ENCODE assay signal across 18 mouse cellular contexts in the genomic region with DNA sequence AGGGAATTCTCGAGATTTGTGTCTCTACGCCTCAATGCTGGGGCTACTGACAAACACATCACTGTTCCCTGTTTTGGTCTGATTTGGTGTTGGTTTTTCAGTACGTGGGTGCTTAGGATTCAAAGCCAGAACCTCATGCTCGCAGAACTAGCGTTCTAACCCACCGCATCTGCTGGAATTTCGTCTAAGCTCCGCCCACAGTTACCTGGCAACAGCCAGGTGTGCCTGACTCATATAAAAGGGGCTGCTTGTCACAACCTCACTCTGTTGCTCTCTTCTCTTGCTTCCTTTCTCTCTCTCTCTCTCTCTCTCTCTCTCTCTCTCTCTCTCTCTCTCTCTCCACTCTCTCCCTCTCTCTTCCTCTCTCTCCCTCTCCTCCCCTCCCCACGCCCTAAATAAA. TPM values are rescaled to one million over a fixed set of nuclear protein-coding genes. Genes with fewer than 3 reads are reported as not detected.
DNase-seq lines count a peak whose midpoint lies in the region; ATAC-seq lines count a peak whose summit lies in the region.
"Had no signal": no experiment of that assay in that cellular context is flagged by ENCODE, and none has a peak within 500 bp of the region (broad histone marks: within the 10 kb centered on the region; RNA-seq: fewer than 3 reads in every experiment).

No protein-coding gene starts in this region.

- H3K4me1 ChIP-seq in heart, embryonic 12.5 days (replicated peaks): peaks cover 43% of the 10 kb centered on the region
- H3K4me1 ChIP-seq in kidney, embryonic 14.5 days (ENCODE audit: control insufficient read depth, insufficient read depth, low read length): peaks cover 14% of the 10 kb centered on the region; the same call in 1 of the 2 replicates

- H3K27me3 ChIP-seq in heart, embryonic 12.5 days (replicated peaks): no peaks in the 10 kb centered on the region
- peaks cover 18% of the 10 kb centered on the region for H3K27me3 ChIP-seq in kidney, embryonic 14.5 days (ENCODE audit: control insufficient read depth, insufficient read depth, low read length)

- no peaks in the 10 kb centered on the region for H3K36me3 ChIP-seq in heart, embryonic 12.5 days
- H3K36me3 ChIP-seq in kidney, embryonic 14.5 days (ENCODE audit: control insufficient read depth, insufficient read depth, low read length): no peaks in the 10 kb centered on the region
- H3K36me3 ChIP-seq: embryonic facial prominence, embryonic 13.5 days; hindbrain, embryonic 13.5 days had no signal

- peak overlapping the region; percentile 98 for H3K27ac ChIP-seq in heart, embryonic 12.5 days (ENCODE audit: poor library complexity, severe bottlenecking)
- H3K27ac ChIP-seq in kidney, embryonic 14.5 days (ENCODE audit: low read depth, low read length): no peak overlapping the region
- H3K27ac ChIP-seq: embryonic facial prominence, embryonic 13.5 days; hindbrain, embryonic 13.5 days; liver, embryonic 14.5 days had no signal

- 0 out of 2 replicates have a peak overlapping the region, but pooled peaks have one; percentile 57 for H3K4me2 ChIP-seq in heart, embryonic 12.5 days
- no peak overlapping the region for H3K4me2 ChIP-seq in kidney, embryonic 14.5 days (replicated peaks; ENCODE audit: low read depth, low read length)

- intact Hi-C loops in heart, postnatal 36 days (cut with DNase I): loop anchor here (5.0 kb wide), 1 partner anchor 40 kb away; no protein-coding TSS in a partner anchor

- H3K9ac ChIP-seq in heart, embryonic 12.5 days: peak overlapping the region; percentile 55; the same call in 1 of the 2 replicates
- no peak overlapping the region for H3K9ac ChIP-seq in kidney, embryonic 14.5 days (ENCODE audit: low read depth, low read length)
- H3K9ac ChIP-seq: embryonic facial prominence, embryonic 13.5 days; hindbrain, embryonic 13.5 days; liver, embryonic 14.5 days had no signal

- H3K4me3 ChIP-seq in heart, embryonic 12.5 days: no peak overlapping the region
- no peak overlapping the region for H3K4me3 ChIP-seq in kidney, embryonic 14.5 days (ENCODE audit: low read length)
- H3K4me3 ChIP-seq: embryonic facial prominence, embryonic 13.5 days; megakaryocyte, embryonic 14.5 days had no signal

- peaks cover 8% of the 10 kb centered on the region; the same call in 1 of the 2 replicates for H3K9me3 ChIP-seq in heart, embryonic 12.5 days (replicated peaks)
- H3K9me3 ChIP-seq in kidney, embryonic 14.5 days (ENCODE audit: control insufficient read depth, low read length): peaks cover 4% of the 10 kb centered on the region; the same call in 1 of the 2 replicates
- H3K9me3 ChIP-seq: hindbrain, embryonic 13.5 days had no signal

- ATAC-seq in heart, embryonic 12.5 days (ENCODE audit: insufficient number of reproducible peaks, low FRiP score): no peak
- ATAC-seq in kidney, embryonic 14.5 days (ENCODE audit: low FRiP score, low TSS enrichment): no peak
- ATAC-seq: midbrain, embryonic 16.5 days had no signal

- DNase-seq in heart, postnatal 36 days: no peak
- DNase-seq in kidney, adult 18-20 months: peak; percentile 26
- DNase-seq in R1 (ENCODE audit: low read depth, low spot score): peak; percentile 76
- DNase-seq in kidney, postnatal 4 days: peak; percentile 40 to 54
- no peak for DNase-seq in spleen, postnatal 4 days (ENCODE audit: low spot score in 2 of 2)
- no peak for DNase-seq in liver
- DNase-seq: adrenal gland, adult 2 months; B cell, adult 2 months; cerebellum, adult 11 months; gastrocnemius, postnatal 14 days; right cerebral cortex, postnatal 14 days had no signal

- WGBS in heart, embryonic 12.5 days: 38% methylated on average over 9 of the region's 9 CpGs
- 22% methylated on average over 9 of the region's 9 CpGs for WGBS in kidney, embryonic 14.5 days

RNA-seq across cellular contexts. Expression of a gene that starts 24.6 kb away (rescaled TPM):
- 46.6 and 47.2 TPM in 2 replicates for polyA plus RNA-seq in heart, embryonic 12.5 days (2016; fragmentation: Nextera tagmentation; extraction: Ambion mirVana)
- 10 to 100 TPM; 16.0 to 16.6 TPM for total RNA-seq in heart, postnatal 36 days (2021)
- 55.7 and 63.5 TPM in 2 replicates for polyA plus RNA-seq in kidney, embryonic 14.5 days (2014; fragmentation: Nextera tagmentation; extraction: Ambion mirVana)

RNA-seq across cellular contexts. Expression of a gene that starts 25.3 kb away (rescaled TPM):
- polyA plus RNA-seq in heart, embryonic 12.5 days (2016; fragmentation: Nextera tagmentation; extraction: Ambion mirVana): 7.3 and 7.5 TPM in 2 replicates
- total RNA-seq in heart, postnatal 36 days (2021): 10 to 100 TPM; 13.8 to 18.6 TPM
- polyA plus RNA-seq in kidney, embryonic 14.5 days (2014; fragmentation: Nextera tagmentation; extraction: Ambion mirVana): 2.3 and 2.6 TPM in 2 replicates

RNA-seq across cellular contexts. Expression of a gene that starts 39.8 kb away (rescaled TPM):
- polyA plus RNA-seq in heart, embryonic 12.5 days (2016; fragmentation: Nextera tagmentation; extraction: Ambion mirVana): 42.9 and 43.1 TPM in 2 replicates
- 10 to 100 TPM; 18.2 to 19.6 TPM for total RNA-seq in heart, postnatal 36 days (2021)
- 52.5 and 54.5 TPM in 2 replicates for polyA plus RNA-seq in kidney, embryonic 14.5 days (2014; fragmentation: Nextera tagmentation; extraction: Ambion mirVana)

Comparison
In these comparisons a context has a peak if more than half of its experiments do, and no peak if none do; other contexts are left out.
1. DNase-seq: peak in kidney, adult 18-20 months (single experiment), R1 (single experiment) and kidney, postnatal 4 days (2 of 2); none in heart, postnatal 36 days (0 of 2), spleen, postnatal 4 days (0 of 2) and liver (single experiment).